Mouse (Mus musculus) retina, postnatal 7 days (tissue): ENCODE measurements around the gene Adgrl4.

ENCODE experiments used
- DNase-seq: peaks from one replicate; pipeline ENCODE4 v3.0.0-alpha.2; 2012; ENCODE audit warnings: low read depth, low spot score

Gene Adgrl4

GRCm38 (mm10) chr3:151437693-151438092 is at the start of gene Adgrl4:
Gene Adgrl4 (plus strand): TSS chr3:151437887.
- no peak for DNase-seq

GRCm38 (mm10) chr3:151390912-151391311 is 46.8 kb upstream of the Adgrl4 start:
- DNase-seq, result no peak

- no peak for DNase-seq
Observed at GRCm38 (mm10) chr3:151392891-151393290, 44.8 kb upstream of the Adgrl4 start.

GRCm38 (mm10) chr3:151393330-151393729 is 44.4 kb upstream of the Adgrl4 start:
- DNase-seq, result no peak

- DNase-seq, result no peak
Observed at GRCm38 (mm10) chr3:151399270-151399669, 38.4 kb upstream of the Adgrl4 start.

- DNase-seq, result no peak
Observed at GRCm38 (mm10) chr3:151411031-151411430, 26.7 kb upstream of the Adgrl4 start.

GRCm38 (mm10) chr3:151411488-151411887 is 26.2 kb upstream of the Adgrl4 start:
- no peak for DNase-seq

- DNase-seq, result no peak
Observed at GRCm38 (mm10) chr3:151416931-151417330, 20.8 kb upstream of the Adgrl4 start.

- DNase-seq, result no peak
Observed at GRCm38 (mm10) chr3:151417688-151418572, 19.8 kb upstream of the Adgrl4 start.

- DNase-seq, result no peak
Observed at GRCm38 (mm10) chr3:151424326-151425207, 13.1 kb upstream of the Adgrl4 start.

GRCm38 (mm10) chr3:151430106-151430505 is 7.6 kb upstream of the Adgrl4 start:
- no peak for DNase-seq

- DNase-seq, result no peak
Observed at GRCm38 (mm10) chr3:151431507-151431906, 6.2 kb upstream of the Adgrl4 start.

- DNase-seq, result no peak
Observed at GRCm38 (mm10) chr3:151438364-151438763, 677 bp downstream of the Adgrl4 start.

- DNase-seq, result no peak
Observed at GRCm38 (mm10) chr3:151439976-151440375, 2.3 kb downstream of the Adgrl4 start.

- DNase-seq, result no peak
Observed at GRCm38 (mm10) chr3:151442026-151442425, 4.3 kb downstream of the Adgrl4 start.

GRCm38 (mm10) chr3:151443486-151443885 is 5.8 kb downstream of the Adgrl4 start:
- no peak for DNase-seq

- DNase-seq, result no peak
Observed at GRCm38 (mm10) chr3:151444284-151444683, 6.6 kb downstream of the Adgrl4 start.

GRCm38 (mm10) chr3:151445936-151446335 is 8.2 kb downstream of the Adgrl4 start:
- no peak for DNase-seq

GRCm38 (mm10) chr3:151454985-151455701 is 17.5 kb downstream of the Adgrl4 start:
- DNase-seq, result no peak

GRCm38 (mm10) chr3:151459430-151460190 is 21.9 kb downstream of the Adgrl4 start:
- no peak for DNase-seq

- DNase-seq, result no peak
Observed at GRCm38 (mm10) chr3:151465215-151465614, 27.5 kb downstream of the Adgrl4 start.
